Mouse (Mus musculus): ENCODE measurements around the gene Ece2. TPM values are rescaled to one million over a fixed set of nuclear protein-coding genes. Genes with fewer than 3 reads are reported as not detected.

The Ece2 gene
- polyA plus RNA-seq, 1 experiment from 2014 or later: 6.9 TPM

MicroRNAs encoded within 50 kb of the gene (microRNA counts, 519-probe panel; counts per million panel counts)
- microRNA mmu-miR-1224: 5,225 counts per million, percentile 85 among the panel's probes with 10 or more counts

Small RNA genes within 50 kb of the gene (microRNA-seq; reads per million reads assigned to microRNA genes)
- 16.8 reads per million, percentile 28 among the genes with 10 or more reads in this experiment for gene Mir1224

Other genes starting within 250 kb of the Ece2 start
- 121 and 131 TPM in 2 replicates for gene Abcc5, start 203.4 kb upstream of the Ece2 start, polyA plus RNA-seq (2016; fragmentation: Nextera tagmentation; extraction: Ambion mirVana)
- gene Eif2b5, start 131.0 kb upstream of the Ece2 start, polyA plus RNA-seq (2016; fragmentation: Nextera tagmentation; extraction: Ambion mirVana): 121 and 125 TPM in 2 replicates
- 48.2 and 54.9 TPM in 2 replicates for gene Dvl3, start 112.8 kb upstream of the Ece2 start, polyA plus RNA-seq (2016; fragmentation: Nextera tagmentation; extraction: Ambion mirVana)
- gene Ap2m1, start 94.3 kb upstream of the Ece2 start, polyA plus RNA-seq (2016; fragmentation: Nextera tagmentation; extraction: Ambion mirVana): 922 and 966 TPM in 2 replicates
- gene Abcf3, start 81.3 kb upstream of the Ece2 start, polyA plus RNA-seq (2016; fragmentation: Nextera tagmentation; extraction: Ambion mirVana): 70.9 and 81.2 TPM in 2 replicates
- gene Vwa5b2, start 40.4 kb upstream of the Ece2 start, polyA plus RNA-seq (2016; fragmentation: Nextera tagmentation; extraction: Ambion mirVana): 12.7 and 14.0 TPM in 2 replicates
- gene Eef1akmt4, start 18.2 kb upstream of the Ece2 start, polyA plus RNA-seq (2016; fragmentation: Nextera tagmentation; extraction: Ambion mirVana): 18.7 and 21.2 TPM in 2 replicates
- gene Gm49333, start 18.2 kb upstream of the Ece2 start, polyA plus RNA-seq (2016; fragmentation: Nextera tagmentation; extraction: Ambion mirVana): not detected in 2 replicates
- 43.3 and 44.5 TPM in 2 replicates for gene Alg3, start 18.1 kb upstream of the Ece2 start, polyA plus RNA-seq (2016; fragmentation: Nextera tagmentation; extraction: Ambion mirVana)
- gene Camk2n2, start 8.5 kb upstream of the Ece2 start, polyA plus RNA-seq (2016; fragmentation: Nextera tagmentation; extraction: Ambion mirVana): 11.9 and 12.3 TPM in 2 replicates
- gene Psmd2, start 21.8 kb downstream of the Ece2 start, polyA plus RNA-seq (2016; fragmentation: Nextera tagmentation; extraction: Ambion mirVana): 412 and 424 TPM in 2 replicates
- gene Eif4g1, start 38.5 kb downstream of the Ece2 start, polyA plus RNA-seq (2016; fragmentation: Nextera tagmentation; extraction: Ambion mirVana): 183 and 190 TPM in 2 replicates
- gene Fam131a, start 63.4 kb downstream of the Ece2 start, polyA plus RNA-seq (2016; fragmentation: Nextera tagmentation; extraction: Ambion mirVana): 20.8 and 24.3 TPM in 2 replicates
- gene Polr2h, start 87.8 kb downstream of the Ece2 start, polyA plus RNA-seq (2016; fragmentation: Nextera tagmentation; extraction: Ambion mirVana): 85.4 and 85.5 TPM in 2 replicates
- gene Clcn2, start 87.9 kb downstream of the Ece2 start, polyA plus RNA-seq (2016; fragmentation: Nextera tagmentation; extraction: Ambion mirVana): 40.8 and 43.3 TPM in 2 replicates
- 7.0 and 8.0 TPM in 2 replicates for gene Chrd, start 103.3 kb downstream of the Ece2 start, polyA plus RNA-seq (2016; fragmentation: Nextera tagmentation; extraction: Ambion mirVana)
- gene Thpo, start 104.7 kb downstream of the Ece2 start, polyA plus RNA-seq (2016; fragmentation: Nextera tagmentation; extraction: Ambion mirVana): 1.2 and 1.3 TPM in 2 replicates